Mouse (Mus musculus): ENCODE measurements around the gene Zfp280b. TPM values are rescaled to one million over a fixed set of nuclear protein-coding genes. Genes with fewer than 3 reads are reported as not detected.
"Not testable (repeated sequence)": the region's sequence is repeated elsewhere in the genome, so short reads cannot be mapped to it uniquely, and the experiment has no call there.

Zfp280b gene
- 8.8 and 9.4 TPM in 2 replicates for polyA plus RNA-seq (2015; fragmentation: Nextera tagmentation; extraction: Ambion mirVana)

- Histone ChIP-seq H3K4me2 (replicated peaks; ENCODE audit: low read depth, low read length) (peak within 1 kb of the TSS; percentile 74), H3K27ac (ENCODE audit: low read length) (peak within 1 kb of the TSS; percentile 58), H3K9ac (replicated peaks; ENCODE audit: low read depth) (peak within 1 kb of the TSS; percentile 57), H3K27me3 (replicated peaks; ENCODE audit: insufficient read depth, low read length) (no peaks in the 10 kb centered on the region), H3K4me1 (ENCODE audit: insufficient read depth, low read depth, low read length) (no peaks in the 10 kb centered on the region), H3K4me3 (ENCODE audit: low read depth, low read length) (peak within 1 kb of the TSS; percentile 55), H3K9me3 (ENCODE audit: low read length) (no peaks in the 10 kb centered on the region), H3K36me3 (ENCODE audit: insufficient read depth, low read length) (no peaks in the 10 kb centered on the region)
- peak; percentile 97 for DNase-seq (ENCODE audit: low spot score)
- TF ChIP-seq EP300 (IDR thresholded peaks at IDR 0.05) (no peak), CTCF (IDR thresholded peaks at IDR 0.05) (peak; percentile 84)
- under 1% methylated on average over 46 of the region's 58 CpGs for WGBS
- peak; percentile 99 for ATAC-seq
Measured at GRCm38 (mm10) chr10:76032402-76033118, at the start of gene Zfp280b. Zfp280b (plus strand) TSS chr10:76032650.

DNA sequence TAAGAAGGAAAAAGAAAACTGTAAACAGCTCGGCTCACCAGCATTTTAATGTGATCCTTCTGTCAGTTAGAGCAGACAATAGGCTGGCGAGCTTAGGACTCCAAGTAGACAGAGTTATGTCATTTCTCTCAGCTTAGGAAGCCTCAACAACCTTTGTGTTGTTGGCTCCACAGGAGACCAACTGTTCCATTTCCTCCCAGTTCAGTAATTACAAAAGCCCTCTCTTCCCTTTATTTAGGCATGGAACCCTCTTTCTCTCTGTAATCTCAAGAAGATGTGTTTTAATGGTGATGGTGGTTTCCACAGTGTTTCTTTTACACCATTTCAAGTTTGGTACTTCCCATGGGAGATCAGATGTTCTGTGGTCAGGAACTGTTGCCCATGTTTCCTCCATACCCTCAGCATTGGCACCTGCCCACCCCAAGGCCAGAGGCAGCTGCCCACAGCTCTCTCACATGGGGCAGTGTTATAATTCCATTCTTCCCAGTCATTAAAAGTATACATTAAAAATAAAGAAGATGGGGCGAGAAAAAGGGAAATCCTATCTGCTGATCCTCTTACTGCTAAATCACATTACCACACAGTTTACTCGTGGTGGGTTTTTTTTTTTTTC lies 41.9 kb upstream of the Zfp280b start:
- ATAC-seq (no peak), DNase-seq (ENCODE audit: low spot score) (no peak)
- Histone ChIP-seq H3K4me3 (ENCODE audit: low read depth, low read length) (no peak overlapping the region), H3K27me3 (replicated peaks; ENCODE audit: insufficient read depth, low read length) (no peaks in the 10 kb centered on the region), H3K4me1 (ENCODE audit: insufficient read depth, low read depth, low read length) (no peaks in the 10 kb centered on the region), H3K36me3 (ENCODE audit: insufficient read depth, low read length) (no peaks in the 10 kb centered on the region), H3K9ac (replicated peaks; ENCODE audit: low read depth) (no peak overlapping the region), H3K4me2 (replicated peaks; ENCODE audit: low read depth, low read length) (no peak overlapping the region), H3K27ac (ENCODE audit: low read length) (no peak overlapping the region), H3K9me3 (ENCODE audit: low read length) (no peaks in the 10 kb centered on the region)
- 75% methylated on average over 4 of the region's 4 CpGs for WGBS
- TF ChIP-seq EP300 (IDR thresholded peaks at IDR 0.05) = no peak
- TF ChIP-seq CTCF (IDR thresholded peaks at IDR 0.05) = no peak

DNA sequence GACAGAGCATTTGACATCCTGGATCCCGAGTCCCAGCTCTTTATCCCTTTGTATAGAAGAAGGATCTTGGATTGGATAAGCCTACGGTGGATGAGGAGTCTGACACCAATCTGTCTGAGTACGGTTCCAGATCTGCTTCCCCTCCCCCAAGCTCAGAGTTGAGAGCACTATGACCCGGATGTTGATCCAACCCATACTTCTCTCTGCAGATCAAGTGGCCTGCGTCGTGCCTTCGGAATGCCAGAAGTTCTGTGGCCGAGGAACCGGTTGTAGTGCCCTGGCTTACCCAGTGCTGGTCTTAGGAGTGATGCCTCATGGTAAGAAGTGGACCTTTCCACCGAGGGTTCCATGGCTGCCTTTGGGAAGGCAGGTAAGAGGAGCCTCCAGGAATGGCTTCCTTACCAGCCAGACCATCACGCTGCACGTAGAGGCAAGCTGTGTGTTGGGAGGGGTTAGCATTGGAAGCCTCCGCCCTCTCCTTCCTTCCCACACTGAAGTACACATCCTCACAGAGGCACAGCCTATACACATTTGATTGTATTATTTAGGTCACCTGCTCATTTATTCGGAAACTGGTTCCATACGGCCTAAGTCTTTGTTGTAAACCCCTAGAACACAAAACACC lies 38.7 kb upstream of the Zfp280b start:
- H3K4me1 ChIP-seq (ENCODE audit: insufficient read depth, low read depth, low read length) = no peaks in the 10 kb centered on the region
- H3K4me2 ChIP-seq (replicated peaks; ENCODE audit: low read depth, low read length) = no peak overlapping the region
- 61% methylated on average over 15 of the region's 15 CpGs for WGBS
- no peaks in the 10 kb centered on the region for H3K9me3 ChIP-seq (ENCODE audit: low read length)
- no peak overlapping the region for H3K9ac ChIP-seq (replicated peaks; ENCODE audit: low read depth)
- TF ChIP-seq CTCF (IDR thresholded peaks at IDR 0.05) = no peak
- no peak overlapping the region for H3K4me3 ChIP-seq (ENCODE audit: low read depth, low read length)
- no peaks in the 10 kb centered on the region for H3K36me3 ChIP-seq (ENCODE audit: insufficient read depth, low read length)
- DNase-seq (ENCODE audit: low spot score) (peak; percentile 41), ATAC-seq (peak; percentile 53)
- H3K27me3 ChIP-seq (replicated peaks; ENCODE audit: insufficient read depth, low read length) = no peaks in the 10 kb centered on the region
- H3K27ac ChIP-seq (ENCODE audit: low read length) = no peak overlapping the region

DNA sequence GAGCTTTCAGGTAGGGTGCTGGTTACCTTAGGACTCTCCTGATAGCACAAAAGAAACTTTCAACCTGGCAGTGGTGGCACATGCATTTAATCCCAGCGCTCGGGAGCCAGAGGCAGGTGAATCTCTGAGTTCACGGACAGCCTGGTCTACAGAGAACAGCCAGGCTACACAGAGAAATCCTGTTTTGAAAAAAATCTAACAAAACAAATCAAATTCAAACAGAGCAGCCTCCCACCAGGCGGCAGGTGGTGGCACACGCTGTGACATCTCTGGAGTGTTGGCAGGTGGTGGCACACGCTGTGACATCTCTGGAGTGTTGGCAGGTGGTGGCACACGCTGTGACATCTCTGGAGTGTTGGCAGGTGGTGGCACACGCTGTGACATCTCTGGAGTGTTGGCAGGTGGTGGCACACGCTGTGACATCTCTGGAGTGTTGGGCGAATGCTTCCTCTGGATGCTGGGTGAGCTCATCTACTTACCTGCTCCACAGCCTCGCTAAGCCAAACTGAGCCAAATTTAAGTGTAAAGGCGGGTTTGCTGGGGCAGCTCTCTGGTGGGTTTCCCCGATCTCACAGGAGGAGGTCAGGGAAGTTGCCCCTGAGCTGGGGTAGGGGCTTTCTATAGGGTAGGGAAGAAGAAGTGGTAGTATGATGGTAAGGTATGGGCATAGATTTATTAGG lies 37.8 kb upstream of the Zfp280b start:
- 77% methylated on average over 11 of the region's 13 CpGs for WGBS

DNA sequence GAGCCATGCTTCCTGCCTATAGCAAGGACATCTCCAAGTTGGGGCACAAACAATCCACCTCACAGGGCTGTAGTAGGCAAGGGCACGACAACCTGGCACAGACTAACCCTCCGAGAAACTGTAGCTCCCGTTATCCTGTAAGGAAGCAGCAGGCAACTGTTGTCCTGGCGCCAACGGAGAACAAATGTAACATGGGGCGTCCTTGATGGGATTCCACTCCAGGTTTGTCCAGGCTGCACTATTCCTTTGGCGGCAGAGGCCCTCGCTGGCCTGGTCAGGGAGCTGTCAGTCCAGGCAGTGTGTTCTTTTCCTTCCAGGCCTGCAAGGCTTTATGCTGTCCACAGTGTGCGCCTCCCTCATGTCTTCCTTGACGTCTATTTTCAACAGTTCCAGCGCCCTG lies 37.0 kb upstream of the Zfp280b start:
- H3K9ac ChIP-seq (replicated peaks; ENCODE audit: low read depth) = no peak overlapping the region
- H3K36me3 ChIP-seq (ENCODE audit: insufficient read depth, low read length) = no peaks in the 10 kb centered on the region
- no peak overlapping the region for H3K27ac ChIP-seq (ENCODE audit: low read length)
- no peaks in the 10 kb centered on the region for H3K27me3 ChIP-seq (replicated peaks; ENCODE audit: insufficient read depth, low read length)
- ATAC-seq (no peak), DNase-seq (ENCODE audit: low spot score) (no peak)
- no peak overlapping the region for H3K4me2 ChIP-seq (replicated peaks; ENCODE audit: low read depth, low read length)
- no peak overlapping the region for H3K4me3 ChIP-seq (ENCODE audit: low read depth, low read length)
- TF ChIP-seq EP300 (IDR thresholded peaks at IDR 0.05) (no peak), CTCF (IDR thresholded peaks at IDR 0.05) (no peak)
- H3K4me1 ChIP-seq (ENCODE audit: insufficient read depth, low read depth, low read length) = no peaks in the 10 kb centered on the region
- no peaks in the 10 kb centered on the region for H3K9me3 ChIP-seq (ENCODE audit: low read length)
- 83% methylated on average over 11 of the region's 11 CpGs for WGBS

More for the DNA sequence above, 37.8 kb upstream of the Zfp280b start:
- not testable (repeated sequence) for ATAC-seq; H3K9me3 ChIP-seq (ENCODE audit: low read length); H3K27me3 ChIP-seq (replicated peaks; ENCODE audit: insufficient read depth, low read length); H3K9ac ChIP-seq (replicated peaks; ENCODE audit: low read depth); H3K4me1 ChIP-seq (ENCODE audit: insufficient read depth, low read depth, low read length); H3K36me3 ChIP-seq (ENCODE audit: insufficient read depth, low read length); H3K27ac ChIP-seq (ENCODE audit: low read length); DNase-seq (ENCODE audit: low spot score); H3K4me3 ChIP-seq (ENCODE audit: low read depth, low read length); H3K4me2 ChIP-seq (replicated peaks; ENCODE audit: low read depth, low read length)

DNA sequence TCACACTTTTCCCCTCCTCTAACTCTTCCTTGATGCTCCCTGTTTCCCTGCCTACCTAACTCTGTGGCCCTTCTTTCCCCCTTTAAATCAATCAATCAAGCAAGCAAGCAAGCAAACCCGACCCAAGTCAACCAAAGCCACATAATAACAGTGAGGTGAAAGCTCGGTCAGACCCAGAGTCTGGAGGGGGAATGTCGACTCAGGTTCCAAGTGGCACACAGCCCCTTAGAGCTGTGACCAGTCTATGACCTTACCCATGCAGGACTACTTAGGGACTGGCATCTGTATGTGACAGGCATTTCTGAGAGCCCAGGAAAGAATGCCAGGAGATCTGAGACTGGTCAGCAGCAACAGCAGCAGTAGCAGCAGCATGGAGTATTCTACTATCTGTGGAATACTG lies 36.1 kb upstream of the Zfp280b start:
- Histone ChIP-seq H3K9me3 (ENCODE audit: low read length) (no peaks in the 10 kb centered on the region), H3K4me3 (ENCODE audit: low read depth, low read length) (no peak overlapping the region), H3K36me3 (ENCODE audit: insufficient read depth, low read length) (no peaks in the 10 kb centered on the region), H3K27me3 (replicated peaks; ENCODE audit: insufficient read depth, low read length) (no peaks in the 10 kb centered on the region), H3K9ac (replicated peaks; ENCODE audit: low read depth) (no peak overlapping the region), H3K27ac (ENCODE audit: low read length) (no peak overlapping the region), H3K4me1 (ENCODE audit: insufficient read depth, low read depth, low read length) (no peaks in the 10 kb centered on the region), H3K4me2 (replicated peaks; ENCODE audit: low read depth, low read length) (no peak overlapping the region)
- 15% methylated on average over 3 of the region's 3 CpGs for WGBS
- ATAC-seq = no peak
- TF ChIP-seq EP300 (IDR thresholded peaks at IDR 0.05) (no peak), CTCF (IDR thresholded peaks at IDR 0.05) (no peak)
- DNase-seq (ENCODE audit: low spot score) = no peak
